Mouse (Mus musculus) right cerebral cortex, adult 18-20 months (tissue): ENCODE results near the gene Epha4.

Experiments
- DNase-seq: peaks from one replicate; pipeline ENCODE4 v3.0.0; 2022; ENCODE audit warnings: mixed read lengths

Gene Epha4

DNA sequence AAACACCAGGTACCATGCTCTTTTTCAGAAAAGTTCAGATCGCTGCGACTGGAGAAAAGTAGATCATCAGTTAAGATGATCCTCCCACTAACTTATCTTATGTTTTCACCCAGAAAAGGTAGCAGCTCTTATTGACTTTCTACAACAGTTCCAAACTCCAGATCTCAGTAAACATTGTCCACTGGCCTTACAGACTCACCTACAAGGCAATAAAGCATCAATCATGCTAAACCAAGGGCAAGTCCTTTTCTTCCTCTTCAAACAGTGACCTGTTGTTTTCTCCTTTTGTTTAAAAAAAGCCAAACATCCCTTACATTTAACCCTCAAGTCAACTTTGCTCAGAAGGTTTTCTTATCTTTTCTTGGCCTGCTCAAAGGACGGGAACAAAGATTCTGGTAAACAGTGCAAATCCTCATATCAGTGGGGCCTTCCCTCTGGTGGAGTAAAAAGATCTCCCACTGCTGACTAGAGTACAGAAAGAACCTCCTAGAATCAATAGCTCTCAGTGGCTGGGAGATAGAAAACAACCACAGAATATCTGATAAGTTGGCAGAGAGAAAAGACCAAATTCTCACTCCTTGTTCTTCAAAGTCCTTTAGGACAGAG lies 39.0 kb downstream of the Epha4 start:
- DNase-seq: no peak

GRCm38 (mm10) chr1:77473446-77474376 lies 41.2 kb downstream of the Epha4 start:
- DNase-seq: no peak

DNA sequence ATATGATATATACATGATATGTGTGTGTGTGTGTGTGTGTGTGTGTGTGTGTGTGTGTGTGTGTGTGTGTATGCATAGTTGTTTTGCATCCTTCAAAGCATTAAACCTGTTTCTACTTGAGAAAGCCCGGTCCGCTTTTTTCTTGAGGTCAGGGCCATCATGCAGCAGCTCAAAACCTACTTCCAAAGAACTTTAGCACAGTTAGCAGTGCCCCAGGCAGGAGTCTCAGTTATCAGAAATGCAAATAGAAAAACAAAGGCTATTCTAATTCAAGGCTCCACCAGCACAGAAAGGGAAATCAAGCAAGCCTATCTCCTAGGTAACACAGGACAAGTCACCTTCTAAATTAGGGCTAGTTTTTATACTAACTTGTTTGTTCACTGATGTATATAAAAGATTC lies 42.3 kb downstream of the Epha4 start:
- DNase-seq: no peak

DNA sequence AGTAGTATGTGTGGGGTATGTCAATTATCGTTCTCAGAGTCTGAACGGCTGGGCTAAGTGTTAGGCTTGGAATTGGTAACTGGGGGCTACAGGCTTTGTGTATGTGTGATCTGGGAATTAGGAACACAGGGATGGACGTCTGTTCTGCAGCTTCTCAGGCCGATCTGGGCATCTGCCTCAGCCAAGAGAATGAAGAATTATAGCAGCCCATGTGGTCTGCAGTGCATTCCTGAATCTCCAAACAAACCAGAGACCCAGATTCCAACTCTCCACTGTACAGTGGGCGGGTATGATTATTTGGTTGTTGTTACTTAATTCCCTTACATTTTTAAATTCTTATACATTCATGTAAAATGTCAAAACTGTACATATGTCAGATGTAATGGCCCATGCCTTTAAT lies 43.4 kb downstream of the Epha4 start:
- no peak for DNase-seq

GRCm38 (mm10) chr1:77471037-77471436 lies 43.9 kb downstream of the Epha4 start:
- peak; percentile 24 for DNase-seq

DNA sequence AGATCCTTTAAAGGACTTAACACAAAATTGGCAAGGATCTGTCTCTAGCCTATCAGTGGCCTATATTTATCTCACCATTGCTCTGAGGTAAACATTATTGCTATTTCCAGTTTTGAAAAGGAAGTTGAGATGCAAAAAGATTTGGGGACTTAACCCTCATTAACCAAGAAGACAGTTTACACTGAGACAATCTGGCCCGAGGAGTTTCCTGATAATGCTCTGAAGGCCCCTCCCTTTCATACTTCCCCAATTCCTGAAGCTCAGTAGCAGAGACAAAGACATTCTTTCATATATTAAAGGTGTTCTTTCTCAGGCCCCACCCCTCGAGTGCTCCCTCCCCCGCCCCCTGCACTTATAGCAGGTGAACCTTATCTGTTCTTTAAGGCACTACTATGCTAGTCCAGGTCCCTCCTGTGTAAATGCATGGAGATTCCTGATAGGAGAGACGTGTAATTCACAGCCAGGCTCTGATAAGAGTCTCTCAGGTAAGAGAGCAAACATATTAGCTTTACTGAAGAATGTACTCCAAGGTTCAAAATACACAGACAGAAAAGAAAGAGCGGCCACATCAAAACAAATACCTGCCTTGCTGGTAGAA lies 46.1 kb downstream of the Epha4 start:
- no peak for DNase-seq

DNA sequence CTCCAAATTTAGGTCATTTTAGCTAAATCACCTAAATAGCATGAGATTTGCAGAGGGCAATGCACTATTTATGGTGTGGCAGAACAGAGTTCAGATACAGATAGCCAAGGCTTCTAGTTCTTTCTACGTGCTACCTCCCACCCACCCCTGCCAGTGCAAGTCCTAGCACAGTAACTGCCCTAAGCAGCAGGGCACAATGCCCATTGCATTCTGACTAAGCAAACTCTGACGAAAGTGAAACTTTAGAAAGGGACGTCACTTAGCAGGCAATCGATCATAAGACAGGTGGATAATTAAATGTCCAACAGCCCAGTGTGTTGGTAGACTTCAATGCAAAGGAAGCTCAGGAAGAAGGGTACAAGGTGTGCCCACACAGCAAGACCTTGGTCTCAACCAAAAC lies 49.4 kb downstream of the Epha4 start:
- DNase-seq: no peak

DNA sequence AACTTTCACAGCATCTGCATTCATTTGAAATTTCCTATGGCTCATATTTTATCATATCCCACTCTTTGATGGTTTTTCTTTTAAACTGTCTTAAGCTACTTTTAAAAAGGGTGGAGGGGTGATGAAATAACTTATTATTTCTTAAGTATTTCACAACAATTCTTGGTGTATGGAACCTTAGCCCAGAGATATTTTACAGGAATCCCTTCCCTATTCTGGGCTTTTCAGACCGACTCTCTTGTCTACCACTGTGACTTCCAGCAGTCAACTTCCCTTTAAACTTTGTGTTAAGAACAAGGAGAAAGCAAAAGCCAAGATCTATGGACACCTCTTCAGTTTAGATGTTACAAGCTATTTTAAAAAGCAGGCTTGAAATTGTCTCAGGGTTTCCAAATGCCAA lies 50.8 kb downstream of the Epha4 start:
- DNase-seq: no peak

DNA sequence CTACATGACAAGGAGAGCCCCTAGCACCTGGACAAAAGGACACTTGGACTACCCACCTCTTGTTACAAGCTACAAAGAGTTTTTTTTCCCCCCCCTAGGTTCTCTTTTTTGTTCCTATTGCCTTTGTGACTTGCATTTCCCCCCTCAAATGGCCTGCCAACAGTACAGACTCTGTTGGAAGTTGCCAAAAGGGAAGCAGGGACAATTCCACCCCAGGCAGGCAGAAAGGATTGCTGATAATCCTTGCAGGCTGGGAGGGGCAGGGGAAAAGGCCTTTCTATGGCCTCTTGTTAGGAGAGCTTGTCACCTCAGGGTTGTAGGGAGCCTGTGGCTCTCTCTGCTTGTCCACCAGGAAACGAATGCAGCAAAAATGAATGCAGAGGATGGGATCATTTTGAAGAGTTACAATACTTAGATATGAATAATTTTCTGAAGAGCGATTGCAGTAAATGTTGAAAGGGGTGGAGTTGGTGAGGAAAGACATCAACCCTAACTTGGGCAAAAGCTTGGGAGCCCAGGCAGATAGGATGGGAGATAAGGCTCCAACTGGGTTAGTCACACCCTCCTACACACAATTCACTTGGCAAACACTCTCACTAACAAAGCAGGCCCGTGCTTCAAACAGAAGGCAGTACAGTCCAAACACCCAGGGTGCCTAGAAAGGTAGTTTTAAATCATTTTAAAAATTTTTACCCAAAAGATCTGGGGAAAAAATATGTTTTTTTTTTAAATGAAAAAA lies 52.8 kb downstream of the Epha4 start:
- peak; percentile 69 for DNase-seq

- DNase-seq: no peak
Observed at GRCm38 (mm10) chr1:77460831-77461629, 53.9 kb downstream of the Epha4 start.

DNA sequence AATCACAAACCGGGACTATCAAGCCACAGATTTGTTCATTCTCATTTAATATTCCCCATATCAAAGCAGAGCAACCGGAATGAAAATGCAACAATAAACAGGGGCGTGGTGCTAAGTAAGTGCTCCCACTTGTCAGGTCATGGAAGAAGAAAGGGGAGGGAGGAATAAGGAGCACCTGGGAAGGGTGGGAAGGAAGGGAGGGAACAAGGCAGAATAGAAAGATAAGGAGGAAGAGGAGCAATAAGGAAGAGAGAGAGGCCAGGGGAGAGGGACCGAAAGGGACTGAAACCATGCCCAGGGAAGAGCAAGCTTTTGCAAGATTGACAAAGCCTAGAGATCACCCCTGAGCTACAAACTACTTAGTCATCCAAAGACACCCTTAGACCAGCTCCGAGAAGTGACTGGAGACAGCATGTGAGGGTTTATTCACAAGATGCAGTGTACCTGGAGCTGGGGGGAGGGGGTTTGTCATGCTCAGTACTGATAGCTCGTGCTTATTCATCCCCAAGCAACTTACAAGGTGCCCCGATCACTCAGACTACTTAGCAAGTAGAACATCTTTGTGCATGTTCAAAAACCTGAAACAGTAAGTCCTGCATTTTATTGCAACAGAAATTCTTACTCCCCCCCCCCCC lies 56.0 kb downstream of the Epha4 start:
- no peak for DNase-seq

GRCm38 (mm10) chr1:77457446-77457800 lies 57.5 kb downstream of the Epha4 start:
- DNase-seq: no peak

DNA sequence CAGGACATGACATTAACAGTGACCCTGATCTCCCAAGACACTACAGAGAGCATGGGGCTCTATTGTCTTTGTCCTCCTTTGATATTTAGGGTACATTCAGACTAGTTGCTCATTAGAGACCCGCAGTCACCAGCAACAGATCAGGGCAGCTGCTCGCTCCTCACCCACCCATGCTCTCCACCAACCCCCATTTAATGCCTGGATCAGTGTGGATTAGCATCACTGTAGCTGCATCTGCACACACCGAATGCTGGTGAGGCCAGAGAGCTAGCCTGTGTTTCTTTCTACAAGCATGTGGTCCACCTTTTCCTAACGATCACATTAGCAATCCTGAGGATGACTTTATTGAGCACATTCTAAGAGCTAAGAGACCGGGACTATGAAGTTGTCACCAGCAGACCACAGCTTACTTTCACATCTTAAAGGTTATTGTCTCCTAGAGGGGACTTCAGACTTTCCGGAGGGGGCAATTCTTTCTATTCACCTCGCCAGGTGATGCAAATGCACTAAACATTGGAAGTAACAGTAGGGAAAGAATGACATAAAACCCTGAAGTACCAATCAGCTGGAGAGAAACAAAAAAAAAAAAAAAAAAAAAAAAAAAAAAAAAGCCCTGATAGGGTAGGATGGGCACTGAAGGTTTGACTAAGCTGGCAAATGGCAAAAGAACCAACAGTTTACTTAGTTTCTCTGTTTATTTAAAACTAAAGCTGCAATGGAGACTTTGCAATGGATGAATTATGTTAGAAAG lies 58.0 kb downstream of the Epha4 start:
- DNase-seq: no peak

DNA sequence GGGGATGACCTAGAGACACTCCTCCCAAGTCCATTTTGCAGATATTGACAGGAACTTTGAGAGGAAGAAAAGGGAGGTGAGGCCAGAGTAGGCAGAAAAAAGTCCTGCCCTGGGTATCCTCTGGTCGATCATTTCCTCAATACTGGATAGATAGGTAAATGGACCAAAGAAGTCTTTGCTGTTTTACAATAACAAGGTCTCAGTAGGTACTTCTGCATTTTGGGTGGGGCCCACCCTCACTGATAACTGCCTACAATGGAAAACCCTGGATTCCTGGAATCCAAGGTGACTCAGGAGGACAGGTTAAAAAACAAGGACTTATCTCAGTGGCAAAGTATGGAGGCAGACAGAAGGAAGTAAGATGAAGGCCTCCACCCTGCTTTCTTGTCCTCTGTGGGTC lies 61.1 kb downstream of the Epha4 start:
- no peak for DNase-seq

DNA sequence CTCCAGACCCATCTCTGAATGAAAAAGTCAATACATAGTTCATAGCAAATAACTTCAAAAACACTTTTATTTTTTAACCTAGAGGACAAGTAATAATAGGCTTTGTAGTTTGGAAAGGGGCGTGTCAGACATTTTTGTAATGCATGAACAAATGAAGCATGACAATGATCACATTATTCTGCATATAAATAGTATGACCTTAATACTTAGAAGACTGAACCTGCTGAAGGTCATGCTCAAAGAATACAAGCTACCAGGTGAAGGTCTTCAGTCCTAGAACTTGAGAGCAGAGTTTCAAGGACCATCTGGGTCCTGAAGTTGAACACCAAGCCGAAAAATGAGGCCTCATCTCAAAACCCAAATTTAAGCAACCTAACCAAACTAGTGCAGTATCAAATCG lies 62.2 kb downstream of the Epha4 start:
- no peak for DNase-seq

GRCm38 (mm10) chr1:77451541-77451940 lies 63.3 kb downstream of the Epha4 start:
- DNase-seq: no peak

- no peak for DNase-seq
Observed at GRCm38 (mm10) chr1:77450201-77450600, 64.7 kb downstream of the Epha4 start.

DNA sequence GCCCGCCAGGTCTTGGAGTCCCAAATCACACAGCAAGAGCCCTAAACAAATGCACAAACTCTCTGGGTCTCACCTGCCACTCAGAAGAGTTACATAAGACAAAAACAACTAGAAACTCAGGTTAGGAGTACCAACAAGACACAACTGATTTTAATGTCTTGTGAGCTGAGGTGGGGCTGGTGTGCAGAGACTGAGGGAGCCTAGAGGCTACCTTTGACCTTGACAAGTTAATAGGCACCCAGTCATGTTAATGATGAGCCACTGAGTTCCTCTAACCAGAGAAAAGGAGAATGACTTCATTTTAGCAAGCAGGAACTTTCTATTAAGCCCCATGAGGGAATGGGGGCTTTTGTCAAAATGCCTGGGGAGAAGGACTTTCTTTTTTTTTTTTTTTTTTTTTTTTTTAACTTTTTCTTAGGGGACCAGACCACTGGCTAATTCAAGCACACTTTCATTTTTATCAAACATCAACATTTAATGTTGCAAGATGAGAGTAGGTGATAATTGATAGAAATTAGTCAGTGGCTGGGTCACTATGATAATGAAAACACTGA lies 67.8 kb downstream of the Epha4 start:
- DNase-seq: no peak

- peak; percentile 50 for DNase-seq
Observed at GRCm38 (mm10) chr1:77446438-77446837, 68.5 kb downstream of the Epha4 start.

DNA sequence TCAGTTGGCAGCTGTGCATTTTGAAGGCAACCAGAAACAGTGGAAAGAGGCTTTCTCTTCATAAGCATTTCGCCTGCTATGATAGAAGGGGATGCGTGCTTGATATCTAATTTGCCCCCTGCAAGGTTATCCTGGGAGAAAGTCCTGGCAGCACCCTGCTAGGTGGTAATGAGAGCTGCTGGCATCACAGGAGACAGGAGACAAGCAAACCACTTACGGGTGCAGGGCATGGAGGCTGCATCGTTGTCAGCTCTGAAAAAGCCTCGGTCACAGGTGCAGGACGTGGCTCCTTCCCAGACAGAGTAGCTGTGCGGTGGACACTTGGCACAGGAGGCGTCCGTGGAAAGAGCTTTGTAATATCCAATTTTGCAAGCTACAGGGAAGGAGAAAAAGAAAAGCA lies 70.2 kb downstream of the Epha4 start:
- no peak for DNase-seq

- no peak for DNase-seq
Observed at GRCm38 (mm10) chr1:77441987-77442386, 72.9 kb downstream of the Epha4 start.
